Mouse (Mus musculus) lung, postnatal 0 days (tissue): Measurements from ENCODE around the gene Rab35. TPM values are rescaled to one million over a fixed set of nuclear protein-coding genes. Genes with fewer than 3 reads are reported as not detected.
A peak's percentile ranks its signal among the peaks of the same experiment; 100 is the strongest.

Source experiments
- ATAC-seq: fragments of 200-750 bp; cut with Nextera tagmentation; 2 replicates; pipeline ENCODE4 v1.8.0; 2017; ENCODE audit warnings: moderate library complexity
- DNase-seq: peaks from one replicate; pipeline ENCODE4 v3.0.0-alpha.2; 2016; ENCODE audit warnings: low spot score
- H3K27ac ChIP-seq: fragments of 300-500 bp; sonication (generic); 2 replicates; pipeline ENCODE4 v1.5.1; 2014; ENCODE audit warnings: antibody characterized with exemption, mild to moderate bottlenecking, low read length, mixed read lengths
- H3K27me3 ChIP-seq: fragments of 300-500 bp; sonication (generic); replicated peaks from 2 replicates; pipeline ENCODE4 v1.6.1; 2014; ENCODE audit warnings: low read length, mixed read lengths; ENCODE audit not compliant: insufficient read depth
- H3K36me3 ChIP-seq: fragments of 300-500 bp; sonication (generic); 2 replicates; pipeline ENCODE4 v1.6.1; 2014; ENCODE audit warnings: low read length, mixed read lengths; ENCODE audit not compliant: insufficient read depth
- H3K4me1 ChIP-seq: fragments of 300-500 bp; sonication (generic); 2 replicates; pipeline ENCODE4 v1.6.1; 2014; ENCODE audit warnings: antibody characterized with exemption, low read depth, low read length, mixed read lengths; ENCODE audit not compliant: insufficient read depth
- H3K4me2 ChIP-seq: fragments of 300-500 bp; sonication (generic); replicated peaks from 2 replicates; pipeline ENCODE4 v1.6.1; 2014; ENCODE audit warnings: low read depth, mild to moderate bottlenecking, low read length, moderate library complexity, mixed read lengths
- H3K4me3 ChIP-seq: fragments of 300-500 bp; sonication (generic); 2 replicates; pipeline ENCODE4 v1.5.1; 2014; ENCODE audit warnings: low read depth, low read length
- H3K9ac ChIP-seq: fragments of 300-500 bp; sonication (generic); replicated peaks from 2 replicates; pipeline ENCODE4 v1.6.1; 2014; ENCODE audit warnings: low read depth, mild to moderate bottlenecking
- H3K9me3 ChIP-seq: fragments of 300-500 bp; sonication (generic); 2 replicates; pipeline ENCODE4 v1.6.1; 2016; ENCODE audit warnings: low read length, mixed read lengths
- CTCF ChIP-seq: IDR thresholded peaks from 2 replicates; pipeline ENCODE4 v1.5.1; 2016; ENCODE audit warnings: antibody characterized with exemption, mild to moderate bottlenecking
- EP300 ChIP-seq: IDR thresholded peaks from 2 replicates; pipeline ENCODE4 v1.6.1; 2016; ENCODE audit warnings: antibody characterized with exemption, mild to moderate bottlenecking, control low read depth
- WGBS: fragments of 180-500 bp; shearing (Covaris S2); extraction: QIAGEN DNeasy Blood & Tissue Kit; methylation state at CpG from one replicate; pipeline ENCODE4 v1.1.7; 2014; 5-methylcytosine and 5-hydroxymethylcytosine counted together
- polyA plus RNA-seq: library from polyadenylated mRNA; unstranded; fragments of >200 nt; fragmentation: Nextera tagmentation; extraction: Ambion mirVana; gene quantifications from 2 replicates; pipeline ENCODE4 v1.2.1, GENCODE M21; 2015

The Rab35 gene
- polyA plus RNA-seq, 1 experiment from 2014 or later, result 19.5 TPM

- Histone ChIP-seq H3K9ac (no peak overlapping the region), H3K27ac (no peak overlapping the region)
These were observed 28.1 kb upstream of the Rab35 start for GRCm38 (mm10) chr5:115603561-115603960.

GRCm38 (mm10) chr5:115611566-115611965 lies 20.1 kb upstream of the Rab35 start:
- TF ChIP-seq EP300 (no peak), CTCF (no peak)
- Histone ChIP-seq H3K9me3 (no peaks in the 10 kb centered on the region), H3K4me2 (no peak overlapping the region), H3K27me3 (no peaks in the 10 kb centered on the region), H3K36me3 (peaks cover 73% of the 10 kb centered on the region), H3K27ac (no peak overlapping the region), H3K4me1 (no peaks in the 10 kb centered on the region), H3K9ac (no peak overlapping the region), H3K4me3 (no peak overlapping the region)
- WGBS, result 90% methylated on average over 11 of the region's 11 CpGs
- no peak for DNase-seq
- no peak for ATAC-seq

More at GRCm38 (mm10) chr5:115603561-115603960, 28.1 kb upstream of the Rab35 start:
- H3K9me3 ChIP-seq, result no peaks in the 10 kb centered on the region
- no peak for ATAC-seq
- no peaks in the 10 kb centered on the region for H3K27me3 ChIP-seq
- H3K4me2 ChIP-seq, result no peak overlapping the region
- WGBS, result 88% methylated on average over 6 of the region's 6 CpGs
- no peaks in the 10 kb centered on the region for H3K4me1 ChIP-seq
- DNase-seq, result no peak
- TF ChIP-seq CTCF (no peak), EP300 (no peak)
- peaks cover 57% of the 10 kb centered on the region for H3K36me3 ChIP-seq
- no peak overlapping the region for H3K4me3 ChIP-seq

GRCm38 (mm10) chr5:115613332-115613731 lies 18.4 kb upstream of the Rab35 start:
- H3K9ac ChIP-seq, result no peak overlapping the region
- no peak overlapping the region for H3K4me3 ChIP-seq
- ATAC-seq (no peak), DNase-seq (no peak)
- H3K9me3 ChIP-seq, result no peaks in the 10 kb centered on the region
- H3K27ac ChIP-seq, result no peak overlapping the region
- TF ChIP-seq EP300 (no peak), CTCF (no peak)
- H3K4me2 ChIP-seq, result no peak overlapping the region
- 80% methylated on average over 9 of the region's 9 CpGs for WGBS
- H3K27me3 ChIP-seq, result no peaks in the 10 kb centered on the region
- no peaks in the 10 kb centered on the region for H3K4me1 ChIP-seq
- peaks cover 74% of the 10 kb centered on the region for H3K36me3 ChIP-seq

- DNase-seq (peak; percentile 32), ATAC-seq (peak; percentile 46)
- no peak for TF ChIP-seq EP300
- peak; percentile 72 for TF ChIP-seq CTCF
- H3K9me3 ChIP-seq, result no peaks in the 10 kb centered on the region
- peaks cover 63% of the 10 kb centered on the region for H3K36me3 ChIP-seq
- no peak overlapping the region for H3K9ac ChIP-seq
- no peak overlapping the region for H3K4me3 ChIP-seq
- no peaks in the 10 kb centered on the region for H3K4me1 ChIP-seq
- no peaks in the 10 kb centered on the region for H3K27me3 ChIP-seq
- WGBS, result 68% methylated on average over 7 of the region's 7 CpGs
- no peak overlapping the region for H3K27ac ChIP-seq
- H3K4me2 ChIP-seq, result no peak overlapping the region
These were observed 16.8 kb upstream of the Rab35 start for GRCm38 (mm10) chr5:115614948-115615347.

GRCm38 (mm10) chr5:115619690-115620089 lies 12.0 kb upstream of the Rab35 start:
- Histone ChIP-seq H3K4me3 (no peak overlapping the region), H3K4me1 (no peaks in the 10 kb centered on the region), H3K9me3 (no peaks in the 10 kb centered on the region), H3K9ac (no peak overlapping the region), H3K4me2 (no peak overlapping the region), H3K27ac (no peak overlapping the region), H3K36me3 (peaks cover 41% of the 10 kb centered on the region), H3K27me3 (no peaks in the 10 kb centered on the region)
- 87% methylated on average over 14 of the region's 15 CpGs for WGBS
- TF ChIP-seq CTCF (no peak), EP300 (no peak)
- ATAC-seq (no peak), DNase-seq (no peak)

- DNase-seq (no peak), ATAC-seq (0 out of 2 replicates have a peak, but pooled peaks have one; percentile 16)
- TF ChIP-seq EP300 (no peak), CTCF (no peak)
- no peak overlapping the region for H3K9ac ChIP-seq
- no peaks in the 10 kb centered on the region for H3K9me3 ChIP-seq
- no peak overlapping the region for H3K4me3 ChIP-seq
- H3K27ac ChIP-seq, result no peak overlapping the region
- H3K27me3 ChIP-seq, result no peaks in the 10 kb centered on the region
- peaks cover 13% of the 10 kb centered on the region; the same call in 1 of the 2 replicates for H3K36me3 ChIP-seq
- H3K4me1 ChIP-seq, result no peaks in the 10 kb centered on the region
- 83% methylated on average over 7 of the region's 7 CpGs for WGBS
- H3K4me2 ChIP-seq, result no peak overlapping the region
These were observed 9.0 kb upstream of the Rab35 start for GRCm38 (mm10) chr5:115622686-115623085.
